Mouse (Mus musculus): ENCODE results near the gene Fsd1.

Gene Fsd1

DNA sequence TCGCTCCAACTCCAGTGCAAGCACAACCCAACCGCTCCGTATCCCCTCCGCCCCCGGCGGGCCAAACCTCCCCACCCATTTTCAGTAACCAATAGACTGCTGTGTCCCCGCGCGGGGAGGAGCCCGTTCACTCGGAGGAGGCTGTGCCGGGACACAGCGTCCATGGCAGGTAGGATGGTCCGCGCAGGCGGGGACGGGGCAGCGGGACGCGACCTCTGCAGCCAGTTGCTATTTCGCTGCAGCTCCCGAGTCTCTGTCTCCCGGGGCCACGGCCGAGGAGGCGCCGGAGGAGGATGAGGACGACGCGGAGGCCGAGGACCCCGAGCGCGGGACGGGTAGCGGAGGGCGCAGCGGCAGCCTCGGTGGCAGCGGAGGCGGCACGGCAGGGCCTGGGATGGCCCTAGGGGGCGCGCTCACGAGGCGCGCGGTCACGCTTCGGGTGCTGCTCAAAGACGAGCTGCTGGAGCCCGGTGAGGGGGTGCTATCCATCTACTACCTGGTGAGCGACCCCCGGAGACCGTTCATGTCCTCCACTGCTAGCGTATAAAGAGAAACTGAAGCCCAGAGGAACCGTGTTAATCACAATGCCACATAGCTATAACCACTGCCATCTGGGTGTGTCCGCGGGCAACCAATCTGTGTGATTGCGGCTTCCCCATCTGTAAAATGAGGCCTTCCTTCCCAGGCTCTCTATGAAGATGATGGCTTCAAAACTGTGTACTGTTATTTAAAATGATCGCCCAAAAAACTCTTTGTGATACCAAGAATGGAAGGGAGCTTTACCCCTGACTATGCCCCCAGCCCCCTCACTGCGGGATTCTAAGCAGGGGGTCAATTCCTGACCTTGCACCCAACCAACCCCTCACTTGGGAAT, 23.0 kb downstream of the Fsd1 start:
- peak; percentile 87 to 91 for DNase-seq (ENCODE audit: low spot score in 2 of 2)

DNA sequence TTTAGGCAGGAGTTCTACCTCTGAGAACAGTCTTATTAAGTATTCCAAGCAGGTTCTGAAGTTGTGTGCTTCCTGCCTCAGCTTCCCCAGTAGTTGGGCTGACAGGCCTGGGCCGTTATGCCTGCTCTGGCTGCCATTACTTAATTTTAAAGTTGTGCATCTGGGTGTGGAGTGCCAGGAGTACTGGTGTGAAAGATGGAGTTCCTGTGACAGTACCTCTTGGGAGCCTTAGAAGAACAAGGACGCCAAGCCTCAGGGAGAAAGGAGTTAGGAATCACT, 23.6 kb downstream of the Fsd1 start:
- DNase-seq (ENCODE audit: low spot score in 2 of 2): no peak

DNA sequence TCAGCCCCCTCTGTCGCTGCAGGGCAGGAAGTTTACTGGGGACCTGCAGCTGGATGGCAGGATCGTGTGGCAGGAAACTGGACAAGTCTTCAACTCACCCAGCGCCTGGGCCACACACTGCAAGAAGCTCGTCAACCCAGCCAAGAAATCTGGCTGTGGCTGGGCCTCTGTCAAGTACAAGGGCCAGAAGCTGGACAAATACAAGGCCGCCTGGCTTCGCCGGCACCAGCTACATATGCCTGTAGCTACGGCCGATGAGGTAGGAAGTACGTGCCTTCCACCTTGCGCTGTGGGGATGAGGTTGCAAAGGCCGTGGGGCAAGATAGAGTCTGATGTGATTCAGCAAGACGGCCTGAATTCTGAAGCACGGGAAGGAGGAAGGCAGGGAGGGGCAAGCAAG, 23.9 kb downstream of the Fsd1 start:
- DNase-seq (ENCODE audit: low spot score in 2 of 2): no peak

DNA sequence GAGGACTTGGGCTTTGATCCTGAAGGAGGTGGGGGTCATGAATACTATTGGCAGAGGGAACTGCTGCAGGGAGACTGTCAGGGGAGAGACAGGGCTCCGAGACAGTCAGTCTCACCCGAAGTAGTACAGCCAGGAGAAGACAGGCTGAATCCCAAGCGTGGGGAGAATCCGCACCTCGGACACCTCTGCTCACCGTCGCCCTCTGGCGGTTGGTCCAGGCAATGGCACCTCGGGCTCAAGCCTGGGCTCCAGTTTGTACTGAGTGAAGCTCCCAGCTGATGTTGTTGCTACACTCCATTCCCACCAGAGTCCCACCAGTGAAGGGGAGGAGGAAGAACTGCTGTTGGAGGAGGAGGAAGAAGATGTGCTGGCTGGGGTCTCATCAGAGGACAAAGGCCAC, 24.4 kb downstream of the Fsd1 start:
- peak in 1 of 2 experiments; percentile 69 for DNase-seq (ENCODE audit: low spot score in 2 of 2)

DNA sequence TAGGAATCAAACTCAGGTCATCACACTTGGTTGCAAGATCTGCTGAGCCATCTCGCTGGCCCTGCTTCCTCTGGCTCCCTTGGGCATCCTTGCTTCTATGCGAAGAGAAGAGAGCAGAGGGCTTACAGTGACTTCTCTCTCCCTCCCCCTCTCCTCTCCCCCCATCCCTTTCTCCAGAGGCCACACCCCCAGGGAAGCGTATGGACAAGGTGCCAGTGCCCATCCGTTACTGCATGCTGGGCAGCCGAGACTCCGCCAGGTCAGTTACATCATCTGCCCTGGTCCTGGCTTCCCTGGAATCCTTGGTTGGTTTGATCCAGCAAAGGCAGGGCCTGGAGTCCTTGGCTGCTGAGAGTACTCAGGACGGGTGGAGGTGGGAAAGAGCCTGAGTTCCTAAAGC, 25.1 kb downstream of the Fsd1 start:
- no peak for DNase-seq (ENCODE audit: low spot score in 2 of 2)

DNA sequence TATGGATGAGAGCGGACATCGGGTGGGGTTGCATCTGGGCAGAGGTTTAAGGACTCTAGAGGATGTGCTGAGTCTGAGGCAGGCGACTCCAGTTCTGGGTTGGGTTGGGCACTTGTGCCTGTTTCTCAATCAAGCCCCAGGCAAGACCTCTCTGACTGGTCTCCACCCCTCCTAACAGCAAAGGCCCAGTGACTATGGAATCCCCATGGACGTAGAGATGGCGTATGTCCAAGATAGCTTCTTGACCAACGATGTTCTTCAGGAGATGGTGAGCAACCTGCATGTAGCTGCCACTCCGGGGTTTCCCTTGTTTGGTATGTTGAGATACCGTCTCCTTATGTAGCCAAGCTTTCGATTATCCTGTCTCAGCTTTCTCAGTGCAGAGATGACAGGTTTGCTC, 29.0 kb downstream of the Fsd1 start:
- no peak for DNase-seq (ENCODE audit: low spot score in 2 of 2)

DNA sequence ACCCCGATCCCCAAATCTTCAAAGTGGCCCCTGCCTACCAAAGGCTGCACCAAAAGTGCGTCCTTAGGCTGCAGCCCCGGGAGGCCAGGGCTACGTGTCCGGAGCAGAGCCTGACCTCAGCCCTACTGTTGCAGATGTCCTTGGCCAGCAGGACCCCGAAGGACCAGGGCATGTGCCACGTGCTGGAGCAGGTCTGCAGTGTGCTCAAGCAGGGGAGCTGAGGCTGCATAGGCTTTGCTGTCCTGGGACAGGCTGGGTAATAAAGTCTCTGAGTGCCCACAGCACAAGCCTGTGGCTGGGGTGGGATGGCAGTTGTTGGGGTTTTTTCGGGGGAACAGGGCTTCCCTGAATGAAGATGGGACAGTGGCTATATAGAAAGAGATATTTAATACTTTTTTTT, 30.1 kb downstream of the Fsd1 start:
- DNase-seq (ENCODE audit: low spot score in 2 of 2): no peak

DNA sequence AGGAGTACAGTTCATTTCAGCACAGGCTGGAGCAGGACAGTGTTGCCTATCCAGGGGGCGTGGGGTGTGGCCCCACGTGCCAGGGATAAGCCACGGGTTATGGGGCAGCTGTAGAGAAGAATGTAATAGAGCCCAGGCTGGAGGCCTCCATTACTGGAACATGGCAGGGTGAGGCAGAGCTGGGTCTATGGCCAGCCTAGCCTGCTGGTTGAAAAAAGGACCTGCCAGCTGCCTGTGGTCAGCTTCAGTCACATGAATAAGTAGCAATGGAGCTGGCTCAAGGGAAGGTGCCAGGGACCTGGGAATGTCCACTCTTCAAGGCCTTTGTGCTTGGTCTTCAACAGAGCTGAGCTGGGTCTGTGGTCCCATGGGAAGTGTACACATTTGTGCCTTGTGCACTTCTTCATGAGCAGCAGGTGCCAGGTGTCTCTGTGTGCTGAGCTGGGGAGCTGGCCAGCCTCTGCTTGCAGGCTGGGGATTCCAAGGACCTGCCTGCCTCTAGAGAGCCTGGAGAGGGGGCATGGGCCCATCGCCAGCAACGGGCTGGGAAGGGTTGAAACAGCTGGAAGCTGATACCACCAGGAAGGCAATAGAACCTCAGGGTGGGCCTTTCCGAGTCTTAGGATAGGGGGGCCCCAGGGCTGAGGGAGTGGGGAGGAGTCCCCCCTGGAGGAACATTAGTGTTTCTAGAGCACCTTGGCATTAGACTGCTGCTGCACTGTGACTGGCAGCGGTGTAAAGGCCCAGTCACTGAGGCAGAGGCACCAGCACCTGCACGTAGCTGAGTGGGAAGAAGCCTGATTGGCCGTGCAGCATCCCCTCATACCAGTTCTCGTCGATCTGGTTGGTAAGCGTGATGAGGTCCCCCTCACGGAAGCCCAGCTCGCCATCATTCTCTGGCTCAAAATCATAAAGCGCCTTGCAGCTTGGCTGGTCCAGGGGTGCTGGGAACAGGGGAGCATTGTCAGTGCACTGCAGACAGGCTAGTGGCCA, 30.8 kb downstream of the Fsd1 start:
- no peak for DNase-seq (ENCODE audit: low spot score in 2 of 2)

DNA sequence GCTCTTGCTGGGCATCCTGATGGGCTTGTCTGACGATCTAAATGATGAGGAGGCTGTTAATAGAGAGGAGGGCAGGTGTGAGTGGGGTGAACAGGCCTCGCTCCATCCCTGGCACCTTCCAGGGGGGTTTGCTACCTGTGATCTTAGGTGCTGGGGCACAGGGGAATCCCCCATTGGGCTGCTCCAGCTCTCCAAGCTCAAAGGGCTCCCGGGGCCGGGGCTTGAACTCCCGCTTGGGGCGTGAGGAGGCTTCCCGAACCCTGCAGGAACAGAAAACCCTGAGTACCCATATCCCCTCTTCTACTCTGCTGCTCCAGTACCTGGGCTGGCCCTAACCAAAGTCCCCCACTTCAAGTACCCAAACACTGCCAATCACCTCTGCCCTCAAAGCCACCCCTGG, 31.5 kb downstream of the Fsd1 start:
- no peak for DNase-seq (ENCODE audit: low spot score in 2 of 2)

DNA sequence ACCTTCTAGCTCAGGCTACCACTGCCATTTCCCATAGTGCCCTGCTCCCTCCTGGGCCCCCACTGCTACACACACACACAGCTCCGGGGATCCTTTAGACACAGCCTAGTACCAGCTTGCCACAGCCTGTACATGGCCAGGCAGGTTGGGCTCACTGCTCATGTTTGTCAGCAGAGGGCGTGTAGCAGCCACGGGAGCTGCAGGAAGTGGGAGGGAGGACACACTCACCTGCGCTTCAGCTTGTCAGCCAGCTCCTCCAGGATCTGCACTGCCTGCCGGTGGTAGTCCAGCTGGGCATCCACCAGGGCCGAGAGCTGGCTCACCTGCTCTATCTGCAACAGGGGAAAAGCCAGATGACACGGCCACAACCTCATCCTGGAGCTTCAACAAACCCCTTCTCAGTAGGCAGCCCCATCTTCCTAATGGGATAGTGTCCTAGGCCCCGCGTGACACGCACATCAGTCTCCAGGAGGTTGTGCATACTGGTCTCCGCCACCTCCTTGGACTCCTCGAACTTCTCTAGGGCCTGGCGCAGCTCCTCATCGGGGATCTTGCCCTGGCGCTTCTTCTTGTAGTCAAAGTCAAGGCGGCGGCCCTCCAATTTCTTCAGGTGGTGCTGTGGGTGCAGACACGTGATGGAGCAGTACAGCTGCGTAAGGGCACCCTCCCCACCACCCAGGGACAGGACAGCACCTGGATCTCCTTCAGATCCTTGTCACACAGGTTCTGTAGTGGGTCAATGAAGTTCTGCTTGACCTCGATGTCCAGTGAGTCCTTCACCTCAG, 32.2 kb downstream of the Fsd1 start:
- no peak for DNase-seq (ENCODE audit: low spot score in 2 of 2)

DNA sequence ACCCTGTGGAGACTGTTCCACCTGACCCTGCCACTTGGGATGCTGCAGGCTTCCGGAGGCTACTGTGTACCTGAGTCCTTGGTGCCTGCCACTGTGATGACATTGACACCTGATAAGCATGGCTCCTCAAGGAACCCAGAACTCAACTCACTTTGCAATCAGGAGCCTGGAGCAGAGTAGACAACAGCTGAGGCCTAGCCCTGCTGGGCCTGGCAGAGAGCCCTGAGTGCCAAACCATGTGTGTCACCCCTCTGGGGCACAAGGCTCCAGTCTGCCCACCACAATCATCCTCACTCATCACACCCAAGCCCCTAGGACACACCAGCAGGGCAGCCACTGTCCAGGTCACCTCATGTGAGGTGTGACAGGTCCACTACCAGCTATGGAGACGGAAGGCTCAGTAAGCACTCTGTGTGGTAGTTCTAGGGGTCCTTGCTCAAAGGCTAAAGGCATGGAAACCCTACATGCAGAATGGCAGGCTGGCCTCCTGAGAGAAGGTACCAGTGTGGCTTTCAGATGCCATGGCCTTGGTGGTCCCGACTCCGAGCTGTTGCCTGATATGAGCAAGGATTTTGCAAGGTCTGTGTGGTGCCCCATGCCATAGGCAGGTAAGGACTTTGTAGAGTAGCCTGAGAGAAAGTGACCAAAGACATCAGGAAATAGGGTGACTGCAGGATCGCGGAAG, 34.2 kb downstream of the Fsd1 start:
- no peak for DNase-seq (ENCODE audit: low spot score in 2 of 2)

DNA sequence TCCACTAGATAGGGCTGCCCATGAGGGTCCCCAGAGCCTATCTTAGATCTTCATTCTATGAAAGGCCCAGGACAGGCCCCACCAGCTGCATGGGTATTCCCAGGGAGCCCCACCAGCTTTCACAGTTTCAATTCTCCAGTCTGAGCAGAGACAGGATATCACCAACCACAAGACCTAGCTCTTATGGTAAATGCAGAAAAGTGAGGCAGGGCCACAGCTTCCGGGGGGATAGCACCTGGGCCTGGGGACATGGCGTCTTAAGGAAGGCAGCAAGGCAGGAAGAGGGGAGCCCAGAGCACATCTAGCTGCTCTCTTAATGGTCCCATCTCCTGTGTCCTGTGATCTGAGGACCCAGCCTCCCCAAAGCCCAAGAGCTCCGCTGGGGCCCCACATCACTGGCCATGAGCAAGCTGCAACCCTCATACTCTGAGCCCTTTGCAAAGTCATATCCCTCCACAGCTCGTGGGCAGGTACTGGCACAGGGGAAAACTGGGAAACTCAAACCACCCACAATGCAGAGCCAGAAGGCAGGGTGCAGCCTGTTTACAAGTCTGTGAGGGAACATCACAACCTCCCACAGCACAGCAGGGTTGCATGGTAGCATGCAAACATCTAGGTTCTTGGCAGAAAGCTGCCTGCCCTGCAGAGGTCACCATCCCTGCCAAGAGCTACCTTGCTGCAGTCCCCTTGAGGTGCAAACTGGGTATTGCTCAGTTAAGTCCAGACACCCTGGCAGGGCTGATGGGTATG, 35.0 kb downstream of the Fsd1 start:
- no peak for DNase-seq (ENCODE audit: low spot score in 2 of 2)

DNA sequence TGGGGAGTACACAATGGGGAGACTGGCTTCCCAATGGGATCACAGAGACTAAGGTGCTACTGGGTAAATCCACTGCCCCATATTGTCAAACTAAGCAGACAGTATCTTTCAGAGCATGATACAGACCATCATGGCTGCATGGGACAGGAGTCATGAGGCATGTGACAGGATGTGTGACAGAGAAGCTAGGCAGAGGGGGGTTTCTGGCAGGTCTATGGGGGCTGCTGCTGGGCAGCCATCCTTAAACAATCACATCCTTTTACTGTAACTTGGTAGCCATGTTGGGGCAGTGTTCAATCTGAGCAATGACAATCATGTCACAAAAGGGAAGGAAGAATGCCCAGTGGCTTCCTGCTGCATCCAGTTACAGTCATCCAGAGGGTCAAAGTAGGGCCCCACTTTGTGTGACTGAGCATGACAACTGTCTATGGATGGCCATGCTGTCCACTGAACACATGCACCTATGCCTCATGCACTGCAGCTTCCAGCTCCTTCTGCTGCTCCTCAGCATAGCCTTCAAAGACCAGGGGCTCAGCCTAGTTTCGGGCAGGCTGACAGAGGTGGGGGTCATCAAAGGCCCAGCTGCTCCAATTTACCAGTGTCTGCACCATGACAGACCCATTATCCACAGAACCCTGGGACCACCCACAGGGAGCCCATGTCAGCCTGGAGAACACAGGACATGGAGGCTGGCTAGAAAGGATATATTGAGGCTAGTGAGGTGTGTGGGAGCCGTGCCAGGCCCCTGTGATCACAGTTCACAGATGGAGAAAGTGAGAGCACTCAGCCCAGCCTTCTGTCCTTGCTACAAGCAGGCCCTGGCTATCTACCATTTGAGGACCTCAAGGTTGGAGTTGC, 36.1 kb downstream of the Fsd1 start:
- no peak for DNase-seq (ENCODE audit: low spot score in 2 of 2)

DNA sequence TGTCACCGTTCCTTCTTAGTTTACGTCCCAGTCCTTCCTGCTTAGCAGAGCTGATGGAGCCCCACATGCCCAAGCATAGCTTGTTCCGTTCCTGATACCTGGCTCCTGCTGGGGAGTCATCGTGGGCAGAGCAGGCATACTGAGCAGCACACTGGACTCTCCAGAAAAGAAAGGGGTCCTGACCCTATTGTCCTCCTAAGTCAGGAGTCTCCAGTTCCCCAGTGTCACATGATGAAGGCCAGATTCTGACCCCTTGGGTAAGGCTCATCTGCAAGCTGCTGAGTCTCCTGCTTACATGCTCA, 36.6 kb downstream of the Fsd1 start:
- no peak for DNase-seq (ENCODE audit: low spot score in 2 of 2)

DNA sequence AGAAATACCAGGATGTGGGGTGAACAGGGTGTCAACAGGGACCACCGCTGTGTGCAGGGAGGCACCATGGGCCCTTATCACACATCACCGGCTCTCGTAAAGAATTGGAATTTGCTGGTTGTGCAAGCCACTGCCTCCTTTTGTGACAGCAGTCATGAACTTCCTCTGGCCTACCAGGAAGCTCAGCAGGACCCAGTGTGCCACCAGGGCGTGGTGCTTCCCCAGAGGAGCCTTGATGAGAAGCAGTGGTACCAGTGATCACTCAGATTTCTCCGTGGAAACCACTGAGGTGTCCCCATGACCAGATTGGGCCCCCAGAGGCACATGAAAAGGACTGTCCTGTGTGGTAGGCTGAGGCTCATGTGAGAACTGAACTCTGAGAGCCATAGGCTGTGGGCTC, 37.1 kb downstream of the Fsd1 start:
- no peak for DNase-seq (ENCODE audit: low spot score in 2 of 2)

DNA sequence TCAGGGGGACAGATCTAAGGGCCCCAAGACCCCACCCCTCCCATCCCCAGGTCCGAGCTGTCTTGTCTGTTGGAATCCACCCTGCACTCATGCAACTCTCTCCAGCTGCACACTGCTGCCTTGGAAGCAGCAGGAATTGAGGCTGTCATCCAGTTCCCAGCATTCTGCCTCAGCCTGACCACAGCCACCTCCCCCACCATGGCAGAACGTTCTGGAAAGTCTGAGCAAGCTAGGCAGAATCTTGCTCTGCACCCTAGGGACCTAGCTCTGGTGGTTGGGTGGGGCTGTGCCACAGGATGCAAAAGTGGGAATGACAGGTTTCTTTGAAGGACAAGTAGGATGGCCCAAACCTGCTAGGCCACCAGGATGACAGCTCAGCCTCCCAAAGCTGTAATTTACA, 38.2 kb downstream of the Fsd1 start:
- no peak for DNase-seq (ENCODE audit: low spot score in 2 of 2)

DNA sequence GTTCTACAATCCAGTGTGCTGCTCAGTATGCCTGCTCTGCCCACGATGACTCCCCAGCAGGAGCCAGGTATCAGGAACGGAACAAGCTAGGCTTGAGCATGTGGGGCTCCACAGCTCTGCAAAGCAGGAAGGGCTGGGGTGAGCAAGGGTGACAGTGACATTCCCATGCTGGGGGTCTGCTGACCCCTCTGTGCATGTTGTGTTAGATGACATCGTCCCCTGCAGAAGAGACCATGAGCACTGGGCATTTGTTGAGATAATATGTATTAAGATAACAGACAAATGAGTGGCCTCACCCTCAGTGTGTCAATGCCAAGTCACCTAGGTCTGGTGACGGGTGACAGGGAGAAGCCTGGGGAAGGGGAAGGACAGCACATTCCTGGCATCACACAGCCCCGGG, 38.6 kb downstream of the Fsd1 start:
- DNase-seq (ENCODE audit: low spot score in 2 of 2): no peak

DNA sequence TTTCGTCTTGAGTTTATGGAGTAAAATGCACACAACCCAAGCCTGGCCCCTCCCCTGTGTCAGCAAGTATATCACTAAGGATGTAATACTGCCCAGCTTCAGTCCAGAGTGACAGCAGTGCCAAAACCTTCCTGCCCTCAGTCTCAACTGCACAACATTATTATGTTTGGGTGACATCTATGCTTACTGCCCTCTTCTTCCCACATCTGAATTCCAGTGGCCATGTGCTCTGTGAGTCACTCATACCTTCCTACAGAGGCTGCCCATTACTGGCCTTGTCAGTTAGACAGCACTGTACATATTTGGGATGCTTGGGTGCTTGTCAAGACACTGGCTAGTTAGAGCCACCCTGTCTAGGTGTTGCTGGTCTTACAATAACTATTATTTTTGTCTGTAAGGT, 40.0 kb downstream of the Fsd1 start:
- DNase-seq (ENCODE audit: low spot score in 2 of 2): no peak

DNA sequence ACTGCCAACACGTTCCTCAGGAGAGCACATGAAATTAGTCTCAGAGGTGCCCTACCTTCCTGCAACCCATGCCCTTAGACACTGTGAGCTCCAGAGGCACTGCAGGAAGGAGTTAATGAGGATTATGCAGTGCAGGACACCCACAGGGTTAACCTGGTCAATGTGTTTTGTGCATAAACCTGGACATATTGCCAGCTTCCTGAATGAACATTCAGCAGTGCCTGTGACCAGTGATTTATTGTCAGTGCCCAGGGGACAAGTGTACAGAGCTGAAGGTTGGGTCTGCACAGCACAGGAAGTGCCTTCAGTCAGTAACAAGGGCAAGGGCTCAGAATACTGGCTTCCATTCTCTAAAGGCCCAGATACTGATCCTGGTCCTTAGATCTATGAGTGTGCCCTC, 40.6 kb downstream of the Fsd1 start:
- DNase-seq (ENCODE audit: low spot score in 2 of 2): no peak

DNA sequence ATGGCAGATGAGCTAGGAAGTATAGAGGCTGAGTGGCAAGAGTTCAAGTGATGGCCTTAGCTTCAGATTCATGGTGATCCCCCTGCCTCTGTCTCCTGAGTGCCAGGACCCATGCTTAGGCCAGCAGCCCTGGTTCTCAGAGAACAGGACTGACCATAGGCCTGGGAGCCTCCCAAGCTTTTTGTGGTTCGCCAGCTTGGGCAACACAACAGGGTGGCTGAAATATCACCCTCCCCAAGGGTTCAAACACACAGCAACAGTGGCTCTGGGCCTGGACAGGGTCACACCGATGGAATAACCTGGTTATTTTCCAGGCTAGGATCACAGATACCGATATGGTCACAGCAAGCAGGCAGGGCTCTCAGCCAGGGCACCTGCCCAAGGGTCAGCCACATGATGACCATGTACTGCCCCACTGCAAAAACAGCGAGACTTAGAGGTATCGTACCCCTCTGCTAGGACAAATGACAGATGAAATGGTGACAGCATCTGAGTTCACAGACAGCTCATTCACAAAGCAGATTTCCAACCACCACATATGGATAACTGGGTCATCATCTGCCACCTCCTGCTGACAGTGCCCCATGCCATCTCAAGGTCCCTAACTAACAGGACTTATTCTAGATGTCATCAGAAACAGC, 41.6 kb downstream of the Fsd1 start:
- DNase-seq (ENCODE audit: low spot score in 2 of 2): no peak
